Mouse (Mus musculus) C2C12 (cell line): ENCODE results near the gene Clmp. TPM values are rescaled to one million over a fixed set of nuclear protein-coding genes. Genes with fewer than 3 reads are reported as not detected.

Experiments
- H3K27me3 ChIP-seq: one replicate; pipeline ENCODE4 v1.6.1; 2011; ENCODE audit not compliant: control insufficient read depth, insufficient read depth, insufficient read length
- H3K36me3 ChIP-seq: one replicate; pipeline ENCODE4 v1.6.1; 2011; ENCODE audit not compliant: control insufficient read depth, insufficient read depth
- H3K4me3 ChIP-seq: one replicate; pipeline ENCODE4 v1.5.1; 2011; ENCODE audit warnings: mild to moderate bottlenecking, control low read depth; ENCODE audit not compliant: poor library complexity, insufficient read depth, severe bottlenecking
- H3K79me2 ChIP-seq: one replicate; pipeline ENCODE4 v1.6.1; 2011; ENCODE audit not compliant: control insufficient read depth, insufficient read depth
- H3K79me3 ChIP-seq: one replicate; pipeline ENCODE4 v1.6.1; 2011; ENCODE audit warnings: low read depth, control low read depth
- H3ac ChIP-seq: one replicate; pipeline ENCODE3; 2011; ENCODE audit warnings: low read depth; ENCODE audit not compliant: control insufficient read depth, insufficient read length
- CEBPB ChIP-seq: IDR thresholded peaks from one replicate; pipeline ENCODE4 v1.6.1; 2011; ENCODE audit warnings: low read depth, mild to moderate bottlenecking, control low read depth, moderate library complexity
- CTCF ChIP-seq: IDR thresholded peaks from one replicate; pipeline ENCODE4 v1.5.1; 2011; ENCODE audit not compliant: control insufficient read depth, insufficient read depth, insufficient read length
- FOSL1 ChIP-seq: IDR thresholded peaks from one replicate; pipeline ENCODE4 v1.8.0; 2011; ENCODE audit warnings: mild to moderate bottlenecking, low read length; ENCODE audit not compliant: poor library complexity, insufficient read depth, severe bottlenecking
- MAX ChIP-seq: IDR thresholded peaks from one replicate; pipeline ENCODE4 v1.6.1; 2011; ENCODE audit warnings: mild to moderate bottlenecking, control low read depth
- MYOD1 ChIP-seq: IDR thresholded peaks from one replicate; pipeline ENCODE4 v1.6.1; 2011; ENCODE audit warnings: low read depth; ENCODE audit not compliant: control insufficient read depth, insufficient read length
- MYOG ChIP-seq: IDR thresholded peaks from one replicate; pipeline ENCODE4 v1.6.1; 2011; ENCODE audit not compliant: control insufficient read depth, insufficient read length; ENCODE audit errors: extremely low read depth
- USF1 ChIP-seq: IDR thresholded peaks from one replicate; pipeline ENCODE4 v1.6.1; 2011; ENCODE audit warnings: low read depth, mild to moderate bottlenecking, control low read depth, moderate library complexity
- polyA plus RNA-seq: library from polyadenylated mRNA; unstranded; fragments of >200 nt; fragmentation: generic; extraction: Trizol; gene quantifications from one replicate; pipeline ENCODE4 v1.2.1, GENCODE M21; 2012; ENCODE audit warnings: missing spikeins

Clmp gene
- polyA plus RNA-seq, 1 experiment: 13.6 TPM

GRCm38 (mm10) chr9:40694284-40694683 is 8.5 kb downstream of the Clmp start:
- peaks cover 1% of the 10 kb centered on the region for H3K79me3 ChIP-seq
- peaks cover 4% of the 10 kb centered on the region for H3K79me2 ChIP-seq
- no peak overlapping the region for H3K4me3 ChIP-seq
- H3ac ChIP-seq: no peak overlapping the region
- H3K27me3 ChIP-seq: no peaks in the 10 kb centered on the region
- TF ChIP-seq USF1 (no peak), MAX (no peak), MYOG (no peak), CTCF (no peak), FOSL1 (no peak), MYOD1 (no peak), CEBPB (no peak)
- H3K36me3 ChIP-seq: no peaks in the 10 kb centered on the region

GRCm38 (mm10) chr9:40696086-40696485 is 10.3 kb downstream of the Clmp start:
- no peaks in the 10 kb centered on the region for H3K36me3 ChIP-seq
- no peaks in the 10 kb centered on the region for H3K27me3 ChIP-seq

GRCm38 (mm10) chr9:40699194-40699593 is 13.4 kb downstream of the Clmp start:
- H3K36me3 ChIP-seq: no peaks in the 10 kb centered on the region

More at GRCm38 (mm10) chr9:40696086-40696485, 10.3 kb downstream of the Clmp start:
- no peaks in the 10 kb centered on the region for H3K79me3 ChIP-seq
- H3K4me3 ChIP-seq: no peak overlapping the region
- no peak overlapping the region for H3ac ChIP-seq
- H3K79me2 ChIP-seq: peaks cover 4% of the 10 kb centered on the region
- no peak for TF ChIP-seq CEBPB
- TF ChIP-seq MYOG: no peak
- TF ChIP-seq USF1: no peak
- no peak for TF ChIP-seq CTCF
- no peak for TF ChIP-seq MYOD1
- TF ChIP-seq MAX: no peak
- TF ChIP-seq FOSL1: no peak

GRCm38 (mm10) chr9:40700253-40700652 is 14.5 kb downstream of the Clmp start:
- no peaks in the 10 kb centered on the region for H3K36me3 ChIP-seq

More at GRCm38 (mm10) chr9:40699194-40699593, 13.4 kb downstream of the Clmp start:
- no peaks in the 10 kb centered on the region for H3K79me3 ChIP-seq
- peaks cover 4% of the 10 kb centered on the region for H3K79me2 ChIP-seq
- H3K4me3 ChIP-seq: no peak overlapping the region
- no peaks in the 10 kb centered on the region for H3K27me3 ChIP-seq
- TF ChIP-seq FOSL1: no peak
- no peak for TF ChIP-seq CTCF
- TF ChIP-seq USF1: no peak
- no peak for TF ChIP-seq CEBPB
- no peak for TF ChIP-seq MAX
- no peak for TF ChIP-seq MYOG
- no peak for TF ChIP-seq MYOD1
- no peak overlapping the region for H3ac ChIP-seq

GRCm38 (mm10) chr9:40704364-40705276 is 18.9 kb downstream of the Clmp start:
- Histone ChIP-seq H3ac (no peak overlapping the region), H3K79me3 (no peaks in the 10 kb centered on the region), H3K79me2 (no peaks in the 10 kb centered on the region), H3K27me3 (no peaks in the 10 kb centered on the region), H3K36me3 (no peaks in the 10 kb centered on the region), H3K4me3 (no peak overlapping the region)
- TF ChIP-seq CTCF: no peak
- TF ChIP-seq MYOD1: no peak
- TF ChIP-seq USF1: no peak
- TF ChIP-seq FOSL1: no peak
- no peak for TF ChIP-seq MYOG
- no peak for TF ChIP-seq MAX
- no peak for TF ChIP-seq CEBPB

More at GRCm38 (mm10) chr9:40700253-40700652, 14.5 kb downstream of the Clmp start:
- no peaks in the 10 kb centered on the region for H3K79me3 ChIP-seq
- H3K27me3 ChIP-seq: no peaks in the 10 kb centered on the region
- no peak overlapping the region for H3ac ChIP-seq
- H3K79me2 ChIP-seq: no peaks in the 10 kb centered on the region
- H3K4me3 ChIP-seq: no peak overlapping the region
- no peak for TF ChIP-seq MYOG
- no peak for TF ChIP-seq FOSL1
- no peak for TF ChIP-seq CEBPB
- no peak for TF ChIP-seq MAX
- no peak for TF ChIP-seq CTCF
- no peak for TF ChIP-seq MYOD1
- TF ChIP-seq USF1: no peak

- H3K36me3 ChIP-seq: no peaks in the 10 kb centered on the region
- no peaks in the 10 kb centered on the region for H3K79me3 ChIP-seq
- no peaks in the 10 kb centered on the region for H3K79me2 ChIP-seq
- H3K27me3 ChIP-seq: no peaks in the 10 kb centered on the region
- H3ac ChIP-seq: no peak overlapping the region
- TF ChIP-seq FOSL1 (no peak), MYOG (no peak), MYOD1 (no peak), CEBPB (no peak), MAX (no peak), USF1 (no peak), CTCF (no peak)
- H3K4me3 ChIP-seq: no peak overlapping the region
These were observed 22.8 kb downstream of the Clmp start for GRCm38 (mm10) chr9:40708448-40709140.
